Mouse (Mus musculus) kidney, embryonic 15.5 days (tissue): Measurements from ENCODE around the gene Rnf43. TPM values are rescaled to one million over a fixed set of nuclear protein-coding genes. Genes with fewer than 3 reads are reported as not detected.

Experiments used
- ATAC-seq: fragments of 200-750 bp; cut with Nextera tagmentation; replicated peaks from 2 replicates; pipeline ENCODE4 v1.8.0; 2017; ENCODE audit warnings: moderate TSS enrichment; ENCODE audit not compliant: low FRiP score
- H3K27ac ChIP-seq: fragments of 300-500 bp; sonication (generic); 2 replicates; pipeline ENCODE4 v1.5.1; 2015; ENCODE audit warnings: mild to moderate bottlenecking, inconsistent platforms
- H3K27me3 ChIP-seq: fragments of 300-500 bp; sonication (generic); 2 replicates; pipeline ENCODE4 v1.6.1; 2015; ENCODE audit warnings: inconsistent platforms
- H3K36me3 ChIP-seq: fragments of 300-500 bp; sonication (generic); 2 replicates; pipeline ENCODE4 v1.6.1; 2015; ENCODE audit warnings: inconsistent platforms
- H3K4me1 ChIP-seq: fragments of 300-500 bp; sonication (generic); 2 replicates; pipeline ENCODE4 v1.6.1; 2015; ENCODE audit warnings: inconsistent platforms
- H3K4me2 ChIP-seq: fragments of 300-500 bp; sonication (generic); 2 replicates; pipeline ENCODE4 v1.6.1; 2015; ENCODE audit warnings: moderate library complexity, mild to moderate bottlenecking, inconsistent platforms
- H3K4me3 ChIP-seq: fragments of 300-500 bp; sonication (generic); replicated peaks from 2 replicates; pipeline ENCODE4 v1.5.1; 2015; ENCODE audit warnings: mild to moderate bottlenecking, inconsistent platforms
- H3K9ac ChIP-seq: fragments of 300-500 bp; sonication (generic); 2 replicates; pipeline ENCODE4 v1.6.1; 2015; ENCODE audit warnings: mild to moderate bottlenecking, inconsistent platforms
- H3K9me3 ChIP-seq: fragments of 300-500 bp; sonication (generic); replicated peaks from 2 replicates; pipeline ENCODE4 v1.6.1; 2016; ENCODE audit warnings: inconsistent platforms
- WGBS: fragments of 180-500 bp; shearing (Covaris S2); methylation state at CpG from one replicate; pipeline ENCODE4 v1.1.7; 2015; ENCODE audit warnings: mixed read lengths; 5-methylcytosine and 5-hydroxymethylcytosine counted together
- polyA plus RNA-seq: library from polyadenylated mRNA; unstranded; fragments of >200 nt; fragmentation: Nextera tagmentation; extraction: Ambion mirVana; gene quantifications from 2 replicates; pipeline ENCODE4 v1.2.1, GENCODE M21; 2015

The Rnf43 gene
- polyA plus RNA-seq, 1 experiment from 2014 or later, result 6.8 TPM

- Histone ChIP-seq H3K9ac (peak overlapping the region; percentile 51), H3K27ac (peak overlapping the region; percentile 85), H3K27me3 (no peaks in the 10 kb centered on the region), H3K4me1 (peaks cover 19% of the 10 kb centered on the region), H3K4me2 (peak overlapping the region; percentile 93), H3K9me3 (no peaks in the 10 kb centered on the region), H3K4me3 (peak overlapping the region; percentile 70), H3K36me3 (peaks cover 27% of the 10 kb centered on the region)
- 1% methylated on average over 31 of the region's 31 CpGs for WGBS
- peak; percentile 83 for ATAC-seq
Observed at GRCm38 (mm10) chr11:87736647-87737134, 74.2 kb downstream of the Rnf43 start.

GRCm38 (mm10) chr11:87737175-87737740 lies 74.7 kb downstream of the Rnf43 start, which contains the start of gene Supt4a:
Gene Supt4a (plus strand): TSS chr11:87737552.
- Histone ChIP-seq H3K36me3 (peaks cover 33% of the 10 kb centered on the region), H3K27ac (peak within 1 kb of the TSS; percentile 85), H3K4me1 (peaks cover 19% of the 10 kb centered on the region), H3K9ac (peak within 1 kb of the TSS; percentile 70), H3K4me2 (peak within 1 kb of the TSS; percentile 93), H3K4me3 (peak within 1 kb of the TSS; percentile 70), H3K27me3 (no peaks in the 10 kb centered on the region), H3K9me3 (no peaks in the 10 kb centered on the region)
- peak; percentile 94 for ATAC-seq
- under 1% methylated on average over 57 of the region's 57 CpGs for WGBS

GRCm38 (mm10) chr11:87743691-87744090 lies 81.2 kb downstream of the Rnf43 start:
- H3K27me3 ChIP-seq, result no peaks in the 10 kb centered on the region
- peaks cover 63% of the 10 kb centered on the region for H3K36me3 ChIP-seq
- peaks cover 6% of the 10 kb centered on the region for H3K4me1 ChIP-seq
- no peak for ATAC-seq
- 90% methylated on average over 3 of the region's 3 CpGs for WGBS
- no peaks in the 10 kb centered on the region for H3K9me3 ChIP-seq
- no peak overlapping the region for H3K4me2 ChIP-seq
- H3K9ac ChIP-seq, result no peak overlapping the region
- H3K27ac ChIP-seq, result no peak overlapping the region
- no peak overlapping the region for H3K4me3 ChIP-seq

- H3K9me3 ChIP-seq, result no peaks in the 10 kb centered on the region
- no peaks in the 10 kb centered on the region for H3K27me3 ChIP-seq
- no peak overlapping the region for H3K27ac ChIP-seq
- 87% methylated on average over 4 of the region's 4 CpGs for WGBS
- H3K4me3 ChIP-seq, result no peak overlapping the region
- no peak for ATAC-seq
- H3K9ac ChIP-seq, result no peak overlapping the region
- peaks cover 53% of the 10 kb centered on the region for H3K36me3 ChIP-seq
- no peak overlapping the region for H3K4me2 ChIP-seq
- H3K4me1 ChIP-seq, result peaks cover 16% of the 10 kb centered on the region
Observed at GRCm38 (mm10) chr11:87744964-87745363, 82.4 kb downstream of the Rnf43 start.

GRCm38 (mm10) chr11:87745632-87746555 lies 83.4 kb downstream of the Rnf43 start:
- no peak for ATAC-seq

GRCm38 (mm10) chr11:87747312-87747711 lies 84.8 kb downstream of the Rnf43 start:
- Histone ChIP-seq H3K4me3 (no peak overlapping the region), H3K4me1 (peaks cover 16% of the 10 kb centered on the region), H3K9ac (no peak overlapping the region), H3K9me3 (no peaks in the 10 kb centered on the region), H3K4me2 (no peak overlapping the region), H3K27me3 (no peaks in the 10 kb centered on the region), H3K36me3 (peaks cover 30% of the 10 kb centered on the region), H3K27ac (no peak overlapping the region)
- 95% methylated on average over 4 of the region's 5 CpGs for WGBS
- ATAC-seq, result no peak

More at GRCm38 (mm10) chr11:87745632-87746555, 83.4 kb downstream of the Rnf43 start:
- Histone ChIP-seq H3K4me3 (no peak overlapping the region), H3K27me3 (no peaks in the 10 kb centered on the region), H3K9me3 (no peaks in the 10 kb centered on the region), H3K27ac (no peak overlapping the region), H3K4me2 (no peak overlapping the region), H3K9ac (no peak overlapping the region), H3K4me1 (peaks cover 16% of the 10 kb centered on the region), H3K36me3 (peaks cover 44% of the 10 kb centered on the region)
- 78% methylated on average over 9 of the region's 9 CpGs for WGBS

- Histone ChIP-seq H3K9ac (no peak overlapping the region), H3K27me3 (no peaks in the 10 kb centered on the region), H3K27ac (no peak overlapping the region), H3K4me1 (peaks cover 16% of the 10 kb centered on the region), H3K4me3 (no peak overlapping the region), H3K4me2 (no peak overlapping the region), H3K36me3 (peaks cover 26% of the 10 kb centered on the region), H3K9me3 (no peaks in the 10 kb centered on the region)
- 93% methylated on average over 7 of the region's 7 CpGs for WGBS
- no peak for ATAC-seq
Observed at GRCm38 (mm10) chr11:87747716-87748115, 85.2 kb downstream of the Rnf43 start.

- ATAC-seq, result peak; percentile 78
- Histone ChIP-seq H3K4me3 (peak overlapping the region; percentile 19), H3K9me3 (no peaks in the 10 kb centered on the region), H3K27ac (peak overlapping the region; percentile 76), H3K27me3 (no peaks in the 10 kb centered on the region), H3K36me3 (peaks cover 21% of the 10 kb centered on the region), H3K4me2 (peak overlapping the region; percentile 46), H3K4me1 (peaks cover 16% of the 10 kb centered on the region), H3K9ac (no peak overlapping the region)
- WGBS, result 28% methylated on average over 19 of the region's 19 CpGs
Observed at GRCm38 (mm10) chr11:87748132-87749119, 85.9 kb downstream of the Rnf43 start.

GRCm38 (mm10) chr11:87749192-87750042 lies 86.9 kb downstream of the Rnf43 start:
- Histone ChIP-seq H3K27me3 (no peaks in the 10 kb centered on the region), H3K4me1 (peaks cover 18% of the 10 kb centered on the region), H3K4me3 (peak overlapping the region; percentile 19; the same call in 1 of the 2 replicates), H3K27ac (peak overlapping the region; percentile 76), H3K36me3 (peaks cover 11% of the 10 kb centered on the region), H3K9me3 (no peaks in the 10 kb centered on the region), H3K4me2 (peak overlapping the region; percentile 46), H3K9ac (no peak overlapping the region)
- ATAC-seq, result peak; percentile 89
- 20% methylated on average over 18 of the region's 18 CpGs for WGBS

- 79% methylated on average over 11 of the region's 11 CpGs for WGBS
- H3K4me3 ChIP-seq, result no peak overlapping the region
- ATAC-seq, result 0 out of 2 replicates have a peak, but pooled peaks have one; percentile 48
Observed at GRCm38 (mm10) chr11:87750043-87750421, 87.5 kb downstream of the Rnf43 start.

More at GRCm38 (mm10) chr11:87750043-87750421, 87.5 kb downstream of the Rnf43 start:
- H3K27me3 ChIP-seq, result no peaks in the 10 kb centered on the region
- H3K9ac ChIP-seq, result no peak overlapping the region
- peaks cover 23% of the 10 kb centered on the region for H3K4me1 ChIP-seq
- peak overlapping the region; percentile 76 for H3K27ac ChIP-seq
- H3K4me2 ChIP-seq, result no peak overlapping the region
- no peaks in the 10 kb centered on the region for H3K9me3 ChIP-seq
- peaks cover 5% of the 10 kb centered on the region for H3K36me3 ChIP-seq
